Mouse (Mus musculus) MEL (cell line): ENCODE data around the gene Mark4. TPM values are rescaled to one million over a fixed set of nuclear protein-coding genes. Genes with fewer than 3 reads are reported as not detected.

Experiments
- DNase-seq: peaks from one replicate; pipeline ENCODE4 v3.0.0; 2011; ENCODE audit warnings: low read depth, low spot score
- H3K27ac ChIP-seq: 2 replicates; pipeline ENCODE4 v1.5.1; 2012; ENCODE audit warnings: low read depth, mild to moderate bottlenecking, control low read depth, low read length, moderate library complexity; ENCODE audit not compliant: control insufficient read depth
- H3K27me3 ChIP-seq, 2 experiments: fragments of 150-350 bp in 1 of 2; sonication (generic) in 1 of 2; 2 replicates each; pipeline ENCODE4 v1.6.1; 2012; ENCODE audit warnings: low read length in 2 of 2, mild to moderate bottlenecking in 2 of 2, improper control_type of control experiment in 1 of 2, moderate library complexity in 1 of 2; ENCODE audit not compliant: insufficient read depth in 2 of 2, control insufficient read depth in 1 of 2
- H3K36me3 ChIP-seq, 2 experiments: 2 replicates each; pipeline ENCODE4 v1.6.1; 2012 to 2014; ENCODE audit warnings: low read length in 2 of 2, improper control_type of control experiment in 1 of 2, inconsistent platforms in 1 of 2, mild to moderate bottlenecking in 1 of 2; ENCODE audit not compliant: insufficient read depth in 2 of 2, control insufficient read depth in 1 of 2
- H3K4me1 ChIP-seq, 2 experiments: fragments of 150-350 bp in 1 of 2; sonication (generic) in 1 of 2; 2 replicates each; pipeline ENCODE4 v1.6.1; 2012; ENCODE audit warnings: low read length in 2 of 2, improper control_type of control experiment in 1 of 2, mild to moderate bottlenecking in 1 of 2; ENCODE audit not compliant: insufficient read depth in 2 of 2, control insufficient read depth in 1 of 2
- H3K4me3 ChIP-seq, 2 experiments: fragments of 150-350 bp in 1 of 2; sonication (generic) in 1 of 2; 2 replicates each; pipeline ENCODE4 v1.5.1; 2012; ENCODE audit warnings: low read depth in 2 of 2, low read length in 2 of 2, mild to moderate bottlenecking in 2 of 2, moderate library complexity in 2 of 2, control low read depth in 1 of 2, improper control_type of control experiment in 1 of 2; ENCODE audit not compliant: control insufficient read depth in 1 of 2, insufficient read depth in 1 of 2
- H3K79me2 ChIP-seq: 2 replicates; pipeline ENCODE4 v1.6.1; 2012; ENCODE audit warnings: mild to moderate bottlenecking, low read length, moderate library complexity; ENCODE audit not compliant: control insufficient read depth, poor library complexity, insufficient read depth
- H3K9ac ChIP-seq: 2 replicates; pipeline ENCODE4 v1.6.1; 2012; ENCODE audit warnings: low read depth, mild to moderate bottlenecking, control low read depth, low read length, moderate library complexity; ENCODE audit not compliant: control insufficient read depth, poor library complexity, severe bottlenecking
- H3K9me3 ChIP-seq: fragments of 150-350 bp; sonication (generic); replicated peaks from 2 replicates; pipeline ENCODE4 v1.6.1; 2012; ENCODE audit warnings: mild to moderate bottlenecking, low read length, improper control_type of control experiment, moderate library complexity; ENCODE audit not compliant: insufficient read depth
- CHD2 ChIP-seq: IDR thresholded peaks from 2 replicates; pipeline ENCODE4 v1.6.1; 2011; ENCODE audit warnings: low read length, improper control_type of control experiment
- CTCF ChIP-seq, 3 experiments: IDR thresholded peaks in 2 of 3; conservative IDR thresholded peaks in 1 of 3; 2 replicates each; pipeline ENCODE4 v1.5.1; 2011 to 2012; ENCODE audit warnings: low read length in 3 of 3, low read depth in 2 of 3, mild to moderate bottlenecking in 2 of 3, improper control_type of control experiment in 1 of 3, inconsistent platforms in 1 of 3, mixed read lengths in 1 of 3, moderate library complexity in 1 of 3; ENCODE audit not compliant: control insufficient read depth in 1 of 3, insufficient read depth in 1 of 3, poor library complexity in 1 of 3, severe bottlenecking in 1 of 3
- ETS1 ChIP-seq: IDR thresholded peaks from 2 replicates; pipeline ENCODE4 v1.6.1; 2012; ENCODE audit warnings: low read depth, mild to moderate bottlenecking, inconsistent platforms, low read length, improper control_type of control experiment, moderate library complexity
- GATA1 ChIP-seq: IDR thresholded peaks from 2 replicates; pipeline ENCODE4 v1.6.1; 2011; ENCODE audit warnings: low read depth, low read length, improper control_type of control experiment
- JUND ChIP-seq: IDR thresholded peaks from 2 replicates; pipeline ENCODE4 v1.6.1; 2011; ENCODE audit warnings: low read depth, mild to moderate bottlenecking, improper control_type of control experiment, low read length
- MYB ChIP-seq: IDR thresholded peaks from 2 replicates; pipeline ENCODE4 v1.6.1; 2011; ENCODE audit warnings: mild to moderate bottlenecking, low read depth, low read length, improper control_type of control experiment
- NRF1 ChIP-seq: IDR thresholded peaks from 2 replicates; pipeline ENCODE4 v1.6.1; 2014; ENCODE audit warnings: low read depth, mild to moderate bottlenecking, inconsistent platforms, low read length, improper control_type of control experiment, moderate library complexity; ENCODE audit not compliant: poor library complexity, insufficient read depth, severe bottlenecking
- RAD21 ChIP-seq: IDR thresholded peaks from 2 replicates; pipeline ENCODE4 v1.6.1; 2011; ENCODE audit warnings: mild to moderate bottlenecking, low read depth, low read length, improper control_type of control experiment
- SIN3A ChIP-seq: IDR thresholded peaks from 2 replicates; pipeline ENCODE4 v1.6.1; 2012; ENCODE audit warnings: low read length, improper control_type of control experiment, inconsistent platforms
- SMC3 ChIP-seq: IDR thresholded peaks from 2 replicates; pipeline ENCODE4 v1.6.1; 2011; ENCODE audit warnings: low read depth, low read length, improper control_type of control experiment
- UBTF ChIP-seq: IDR thresholded peaks from 2 replicates; pipeline ENCODE4 v1.6.1; 2012; ENCODE audit warnings: low read depth, mild to moderate bottlenecking, inconsistent platforms, low read length, improper control_type of control experiment, moderate library complexity, borderline replicate concordance; ENCODE audit not compliant: insufficient read depth
- ZC3H11A ChIP-seq: IDR thresholded peaks from 2 replicates; pipeline ENCODE4 v1.6.1; 2012; ENCODE audit warnings: low read depth, mild to moderate bottlenecking, inconsistent platforms, low read length, improper control_type of control experiment
- polyA plus RNA-seq, 2 experiments: library from polyadenylated mRNA; stranded (reverse) in 1 of 2; unstranded in 1 of 2; fragments of >175 nt in 1 of 2; fragments of >200 nt in 1 of 2; gene quantifications; 2 replicates each; pipeline versions ENCODE4 v1.2.1 to v1.2.4; 2012; ENCODE audit warnings: low replicate concordance in 2 of 2, low read depth in 1 of 2; ENCODE audit not compliant: insufficient read length in 2 of 2, insufficient read depth in 1 of 2, missing spikeins in 1 of 2
- total RNA-seq: library from RNA; depleted of rRNA; stranded (reverse); fragments of 300-350 nt; gene quantifications from 2 replicates; pipeline ENCODE4 v1.2.3, GENCODE M21; 2012

Mark4 gene
- total and polyA plus RNA-seq, 3 experiments: 4.7 to 18.5 TPM; not detected in 1

GRCm38 (mm10) chr7:19503481-19504068 is 45.0 kb upstream of the Mark4 start:
- peaks cover 6% of the 10 kb centered on the region for H3K79me2 ChIP-seq
- H3K36me3 ChIP-seq: peaks cover 0 to 2% of the 10 kb centered on the region in 2 experiments; a peak in 2 of 4 replicates
- no peaks in the 10 kb centered on the region for H3K27me3 ChIP-seq
- no peak overlapping the region for H3K9ac ChIP-seq
- peak; percentile 73 for DNase-seq
- peaks cover 0 to 2% of the 10 kb centered on the region in 2 experiments; a peak in 1 of 4 replicates for H3K4me1 ChIP-seq
- H3K27ac ChIP-seq: no peak overlapping the region
- H3K9me3 ChIP-seq: no peaks in the 10 kb centered on the region
- TF ChIP-seq SIN3A: peak; percentile 49; the same call in 1 of the 2 replicates
- peak; percentile 66; the same call in 1 of the 2 replicates for TF ChIP-seq ZC3H11A
- peak; percentile 81 to 98 (median 90) for TF ChIP-seq CTCF (IDR thresholded peaks at IDR 0.05 in 2 of 3, conservative IDR thresholded peaks at IDR 0.05 in 1 of 3; ENCODE audit: control insufficient read depth in 1 of 3, insufficient read depth in 1 of 3, low read depth in 2 of 3, low read length in 3 of 3, poor library complexity in 1 of 3, severe bottlenecking in 1 of 3)
- peak; percentile 70 for TF ChIP-seq GATA1
- no peak for TF ChIP-seq UBTF
- TF ChIP-seq NRF1: no peak
- peak; percentile 76 for TF ChIP-seq SMC3
- TF ChIP-seq ETS1: peak; percentile 59
- no peak for TF ChIP-seq CHD2
- TF ChIP-seq RAD21: peak; percentile 81
- TF ChIP-seq, all 39 proteins: peak for 7
- no peak overlapping the region for H3K4me3 ChIP-seq

GRCm38 (mm10) chr7:19501658-19502057 is 43.0 kb upstream of the Mark4 start:
- H3K9me3 ChIP-seq: no peaks in the 10 kb centered on the region
- no peak overlapping the region for H3K9ac ChIP-seq
- no peaks in the 10 kb centered on the region for H3K27me3 ChIP-seq
- no peak for TF ChIP-seq MYB
- no peak for TF ChIP-seq JUND
- no peak overlapping the region for H3K27ac ChIP-seq
- peaks cover 0 to 2% of the 10 kb centered on the region in 2 experiments; a peak in 2 of 4 replicates for H3K36me3 ChIP-seq
- H3K79me2 ChIP-seq: no peaks in the 10 kb centered on the region; the same call in 1 of the 2 replicates
- peaks cover 0 to 2% of the 10 kb centered on the region in 2 experiments; a peak in 1 of 4 replicates for H3K4me1 ChIP-seq
- DNase-seq: no peak
- H3K4me3 ChIP-seq: no peak overlapping the region
